Mouse (Mus musculus): Measurements from ENCODE around the gene Ccdc96.

GRCm38 (mm10) chr5:36494709-36495108 lies 10.3 kb downstream of the Ccdc96 start:
- TF ChIP-seq POLR2A (IDR thresholded peaks at IDR 0.05; ENCODE audit: extremely low read depth, insufficient read depth, low read length), result no peak
- no peak for TF ChIP-seq CTCF (IDR thresholded peaks at IDR 0.05; ENCODE audit: low read depth, low read length)

All from liver, adult 2 months (tissue).